Mouse (Mus musculus) megakaryocyte-erythroid progenitor cell, adult 5 weeks (primary cell): ENCODE measurements around the gene Lrp1. TPM values are rescaled to one million over a fixed set of nuclear protein-coding genes. Genes with fewer than 3 reads are reported as not detected.

ENCODE experiments used
- polyA plus RNA-seq: library from polyadenylated mRNA; stranded (reverse); fragments of >175 nt; gene quantifications from 2 replicates; pipeline ENCODE4 v1.2.3, GENCODE M21; 2012

Gene Lrp1
- polyA plus RNA-seq = 19.8 and 39.8 TPM in 2 replicates

GRCm38 (mm10) chr10:127620406-127621190 is at the start of gene Lrp1:
Lrp1 (minus strand) TSS chr10:127621148.

GRCm38 (mm10) chr10:127668093-127669050 is 47.4 kb upstream of the Lrp1 start, which contains the start of gene Nab2:
Nab2 (minus strand) TSS chr10:127668568.

GRCm38 (mm10) chr10:127666501-127667268 is 45.7 kb upstream of the Lrp1 start, which contains the start of gene Nemp1:
Nemp1 (plus strand) TSS chr10:127666901.

GRCm38 (mm10) chr10:127642772-127643552 is 22.0 kb upstream of the Lrp1 start, which contains the start of gene Stat6:
Stat6 (plus strand) TSS chr10:127642986.

GRCm38 (mm10) chr10:127534036-127534928 is 86.7 kb downstream of the Lrp1 start, which contains the start of gene Nxph4:
Nxph4 (minus strand) TSS chr10:127534559.

GRCm38 (mm10) chr10:127522088-127522581 is 98.8 kb downstream of the Lrp1 start, which contains the start of gene Shmt2:
Shmt2 (minus strand) TSS chr10:127522444.

GRCm38 (mm10) chr10:127514764-127515163 is 106.2 kb downstream of the Lrp1 start, which contains the start of gene Ndufa4l2:
Ndufa4l2 (plus strand) TSS chr10:127514967.

GRCm38 (mm10) chr10:127500894-127501893 is 119.8 kb downstream of the Lrp1 start, which contains the start of gene Stac3:
Stac3 (plus strand) TSS chr10:127501686.

Other genes starting within 250 kb of the Lrp1 start
- 135 and 146 TPM in 2 replicates for gene R3hdm2, start 240.8 kb downstream of the Lrp1 start, polyA plus RNA-seq
- gene Stac3, start 119.5 kb downstream of the Lrp1 start, polyA plus RNA-seq = 1.1 and 1.8 TPM in 2 replicates
- gene Ndufa4l2, start 106.2 kb downstream of the Lrp1 start, polyA plus RNA-seq = 0.38 TPM in 1 of 2 replicates, not detected in the other
- gene Shmt2, start 98.7 kb downstream of the Lrp1 start, polyA plus RNA-seq = 201 and 228 TPM in 2 replicates
- 0.10 and 0.17 TPM in 2 replicates for gene Nxph4, start 86.6 kb downstream of the Lrp1 start, polyA plus RNA-seq
- 48.1 and 50.8 TPM in 2 replicates for gene Stat6, start 21.8 kb upstream of the Lrp1 start, polyA plus RNA-seq
- gene Nemp1, start 45.8 kb upstream of the Lrp1 start, polyA plus RNA-seq = 1.4 and 2.7 TPM in 2 replicates
- gene Nab2, start 47.4 kb upstream of the Lrp1 start, polyA plus RNA-seq = 29.9 and 35.3 TPM in 2 replicates
- gene Myo1a, start 84.0 kb upstream of the Lrp1 start, polyA plus RNA-seq = 0.04 TPM in 1 of 2 replicates, not detected in the other
- gene Tac2, start 103.3 kb upstream of the Lrp1 start, polyA plus RNA-seq = 0.56 and 0.88 TPM in 2 replicates
- gene Zbtb39, start 118.4 kb upstream of the Lrp1 start, polyA plus RNA-seq = 3.3 and 4.3 TPM in 2 replicates
- 0.01 TPM in 1 of 2 replicates, not detected in the other for gene Gpr182, start 130.6 kb upstream of the Lrp1 start, polyA plus RNA-seq
- 0.02 TPM in 1 of 2 replicates, not detected in the other for gene Rdh1, start 138.6 kb upstream of the Lrp1 start, polyA plus RNA-seq
- not detected in 2 replicates for gene Rdh16f1, start 138.6 kb upstream of the Lrp1 start, polyA plus RNA-seq
- not detected in 2 replicates for gene Rdh9, start 155.2 kb upstream of the Lrp1 start, polyA plus RNA-seq
- gene Rdh16, start 180.0 kb upstream of the Lrp1 start, polyA plus RNA-seq = 0.03 TPM in 1 of 2 replicates, not detected in the other
- not detected in 2 replicates for gene Rdh19, start 228.8 kb upstream of the Lrp1 start, polyA plus RNA-seq
- not detected in 2 replicates for gene Rdh16f2, start 245.3 kb upstream of the Lrp1 start, polyA plus RNA-seq